Mouse (Mus musculus) forebrain, postnatal 0 days (tissue): ENCODE data around the gene Ankrd13a. TPM values are rescaled to one million over a fixed set of nuclear protein-coding genes. Genes with fewer than 3 reads are reported as not detected.
A peak's percentile ranks its signal among the peaks of the same experiment; 100 is the strongest.

Experiments
- ATAC-seq: fragments of 200-750 bp; cut with Nextera tagmentation; 2 replicates; pipeline ENCODE4 v1.8.0; 2017; ENCODE audit warnings: mild to moderate bottlenecking, moderate library complexity
- DNase-seq: peaks from one replicate; pipeline ENCODE4 v3.0.0-alpha.2; 2015
- H3K27ac ChIP-seq: fragments of 300-500 bp; sonication (generic); 2 replicates; pipeline ENCODE4 v1.5.1; 2014; ENCODE audit warnings: low read depth, mild to moderate bottlenecking, antibody characterized with exemption, low read length, moderate library complexity, mixed read lengths
- H3K27me3 ChIP-seq: fragments of 300-500 bp; sonication (generic); 2 replicates; pipeline ENCODE4 v1.6.1; 2014; ENCODE audit warnings: mild to moderate bottlenecking, low read length, mixed read lengths; ENCODE audit not compliant: insufficient read depth
- H3K36me3 ChIP-seq: fragments of 300-500 bp; sonication (generic); 2 replicates; pipeline ENCODE4 v1.6.1; 2014; ENCODE audit warnings: mild to moderate bottlenecking, moderate library complexity; ENCODE audit not compliant: insufficient read depth
- H3K4me1 ChIP-seq: fragments of 300-500 bp; sonication (generic); 2 replicates; pipeline ENCODE4 v1.6.1; 2014; ENCODE audit warnings: antibody characterized with exemption; ENCODE audit not compliant: insufficient read depth
- H3K4me2 ChIP-seq: fragments of 300-500 bp; sonication (generic); 2 replicates; pipeline ENCODE4 v1.6.1; 2014; ENCODE audit warnings: low read depth, mild to moderate bottlenecking, moderate library complexity
- H3K4me3 ChIP-seq: fragments of 300-500 bp; sonication (generic); 2 replicates; pipeline ENCODE4 v1.5.1; 2014; ENCODE audit warnings: low read depth, low read length, mixed read lengths
- H3K9ac ChIP-seq: fragments of 300-500 bp; sonication (generic); 2 replicates; pipeline ENCODE4 v1.6.1; 2014; ENCODE audit warnings: mild to moderate bottlenecking
- H3K9me3 ChIP-seq: fragments of 300-500 bp; sonication (generic); 2 replicates; pipeline ENCODE4 v1.6.1; 2016; ENCODE audit warnings: low read length
- CTCF ChIP-seq: sonication (generic); IDR thresholded peaks from 2 replicates; pipeline ENCODE4 v1.5.1; 2016; ENCODE audit warnings: antibody characterized with exemption, control low read depth, low read depth
- WGBS: fragments of 180-500 bp; shearing (Covaris S2); extraction: QIAGEN DNeasy Blood & Tissue Kit; methylation state at CpG from one replicate; pipeline ENCODE4 v1.1.7; 2014; 5-methylcytosine and 5-hydroxymethylcytosine counted together
- polyA plus RNA-seq: library from polyadenylated mRNA; unstranded; fragments of >200 nt; fragmentation: Nextera tagmentation; extraction: Ambion mirVana; gene quantifications from 2 replicates; pipeline ENCODE4 v1.2.1, GENCODE M21; 2015
- total RNA-seq: library from RNA; depleted of rRNA; stranded (reverse); fragments of >200 nt; gene quantifications from 2 replicates; pipeline ENCODE4 v1.2.3, GENCODE M21; 2014

Gene Ankrd13a
- total and polyA plus RNA-seq, 2 experiments from 2014 or later = 20.7 to 44.8 TPM

DNA sequence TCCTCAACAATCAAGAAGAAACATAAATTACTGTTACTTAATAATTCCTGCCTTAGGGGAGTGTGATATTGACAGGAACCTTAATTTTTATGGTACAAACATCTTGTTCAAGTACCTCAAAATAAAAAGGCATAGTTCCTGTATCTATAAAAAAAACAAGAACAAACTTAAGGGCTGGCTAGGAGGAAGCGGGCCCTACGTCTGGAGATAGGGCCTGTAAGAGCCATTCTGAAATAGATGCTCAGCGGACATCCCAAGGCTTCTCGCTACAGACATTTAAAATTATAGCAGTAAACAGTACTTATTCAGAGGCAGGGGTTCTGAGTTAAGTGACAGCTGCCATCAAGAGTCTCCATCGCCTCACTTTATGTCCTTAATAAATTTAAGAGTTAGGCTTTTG is 27.0 kb upstream of the Ankrd13a start:
- Histone ChIP-seq H3K4me2 (no peak overlapping the region), H3K4me1 (0 out of 2 replicates have a peak, but pooled peaks cover 4% of the 10 kb centered on the region), H3K36me3 (peaks cover 70% of the 10 kb centered on the region), H3K27ac (no peak overlapping the region), H3K4me3 (no peak overlapping the region), H3K27me3 (no peaks in the 10 kb centered on the region), H3K9me3 (no peaks in the 10 kb centered on the region), H3K9ac (no peak overlapping the region)
- ATAC-seq (no peak), DNase-seq (no peak)
- no peak for TF ChIP-seq CTCF
- 92% methylated on average over 5 of the region's 5 CpGs for WGBS

DNA sequence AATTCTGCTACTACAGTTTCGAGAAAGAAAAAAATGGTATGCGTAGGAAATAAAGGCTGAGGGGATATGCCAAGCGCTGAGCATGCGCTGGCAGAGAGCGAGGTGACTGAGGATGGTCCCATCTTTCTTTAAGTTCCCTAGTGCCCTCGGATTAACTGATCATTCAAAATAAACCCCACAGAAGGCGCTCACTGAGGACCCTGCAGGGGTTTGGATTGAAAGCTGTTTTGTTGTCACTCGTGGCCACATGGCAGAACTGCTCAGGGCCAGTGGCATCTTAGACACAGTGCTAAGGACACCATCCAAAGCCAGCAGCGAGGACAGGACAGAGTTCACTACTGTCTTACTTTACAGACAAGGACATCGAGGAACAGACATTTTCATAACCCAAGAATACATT is 24.2 kb upstream of the Ankrd13a start:
- no peak overlapping the region for H3K4me2 ChIP-seq
- no peak overlapping the region for H3K9ac ChIP-seq
- no peak for DNase-seq
- 76% methylated on average over 10 of the region's 10 CpGs for WGBS
- H3K9me3 ChIP-seq = no peaks in the 10 kb centered on the region
- no peak for ATAC-seq
- H3K36me3 ChIP-seq = peaks cover 66% of the 10 kb centered on the region
- H3K4me3 ChIP-seq = no peak overlapping the region
- no peak for TF ChIP-seq CTCF
- H3K27ac ChIP-seq = no peak overlapping the region
- H3K27me3 ChIP-seq = no peaks in the 10 kb centered on the region
- no peaks in the 10 kb centered on the region for H3K4me1 ChIP-seq

DNA sequence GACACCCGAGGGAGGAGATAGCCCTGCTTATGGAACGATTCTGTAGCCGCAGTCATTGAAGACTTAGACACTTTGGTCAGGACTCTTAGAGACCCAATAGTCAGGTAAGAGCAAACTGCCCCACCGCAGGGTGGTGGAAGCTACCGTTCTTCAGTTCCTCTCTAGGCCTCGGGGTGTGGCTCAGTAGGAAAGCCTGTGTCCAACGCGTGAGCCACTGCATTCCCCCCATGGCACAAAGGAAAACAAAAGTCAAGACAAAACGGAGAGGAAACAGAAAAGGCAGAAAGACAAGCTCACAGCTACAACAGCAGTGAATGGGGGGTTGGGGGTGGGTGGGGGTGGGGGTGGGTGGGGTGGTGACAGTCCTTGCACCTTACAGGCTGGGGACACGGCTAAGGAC is 22.1 kb upstream of the Ankrd13a start:
- no peak for DNase-seq
- no peak for ATAC-seq

DNA sequence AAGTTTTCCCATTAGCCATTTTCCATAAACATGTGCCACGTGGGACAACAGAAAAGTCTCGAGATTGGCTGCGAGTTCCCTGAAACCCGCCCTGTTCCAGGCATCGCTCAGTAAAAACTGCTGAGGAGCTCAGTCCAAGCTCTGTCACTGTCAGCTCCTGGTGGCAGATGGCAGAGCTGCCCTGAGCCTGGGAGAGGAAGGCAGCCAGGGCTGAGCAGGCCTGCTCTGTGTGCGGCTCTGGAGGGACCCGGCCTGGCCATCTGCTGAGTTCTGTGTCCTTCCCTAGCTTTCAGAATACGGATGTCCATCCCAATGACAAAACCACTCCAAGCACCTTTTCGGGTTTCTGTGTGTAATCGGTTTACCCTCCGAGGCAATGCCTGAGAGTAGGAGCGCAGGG is 21.1 kb upstream of the Ankrd13a start:
- WGBS = 78% methylated on average over 12 of the region's 12 CpGs
- Histone ChIP-seq H3K4me3 (no peak overlapping the region), H3K9ac (no peak overlapping the region), H3K4me2 (no peak overlapping the region), H3K4me1 (no peaks in the 10 kb centered on the region), H3K36me3 (peaks cover 54% of the 10 kb centered on the region), H3K27me3 (no peaks in the 10 kb centered on the region), H3K9me3 (no peaks in the 10 kb centered on the region), H3K27ac (no peak overlapping the region)
- TF ChIP-seq CTCF = no peak
- peak; percentile 25 for DNase-seq
- peak; percentile 91 for ATAC-seq

More for the DNA sequence above, 22.1 kb upstream of the Ankrd13a start:
- H3K9me3 ChIP-seq = no peaks in the 10 kb centered on the region
- no peaks in the 10 kb centered on the region for H3K27me3 ChIP-seq
- no peak overlapping the region for H3K4me2 ChIP-seq
- H3K27ac ChIP-seq = no peak overlapping the region
- TF ChIP-seq CTCF = no peak
- H3K4me3 ChIP-seq = no peak overlapping the region
- H3K9ac ChIP-seq = no peak overlapping the region
- 90% methylated on average over 10 of the region's 10 CpGs for WGBS
- peaks cover 58% of the 10 kb centered on the region for H3K36me3 ChIP-seq
- no peaks in the 10 kb centered on the region for H3K4me1 ChIP-seq

DNA sequence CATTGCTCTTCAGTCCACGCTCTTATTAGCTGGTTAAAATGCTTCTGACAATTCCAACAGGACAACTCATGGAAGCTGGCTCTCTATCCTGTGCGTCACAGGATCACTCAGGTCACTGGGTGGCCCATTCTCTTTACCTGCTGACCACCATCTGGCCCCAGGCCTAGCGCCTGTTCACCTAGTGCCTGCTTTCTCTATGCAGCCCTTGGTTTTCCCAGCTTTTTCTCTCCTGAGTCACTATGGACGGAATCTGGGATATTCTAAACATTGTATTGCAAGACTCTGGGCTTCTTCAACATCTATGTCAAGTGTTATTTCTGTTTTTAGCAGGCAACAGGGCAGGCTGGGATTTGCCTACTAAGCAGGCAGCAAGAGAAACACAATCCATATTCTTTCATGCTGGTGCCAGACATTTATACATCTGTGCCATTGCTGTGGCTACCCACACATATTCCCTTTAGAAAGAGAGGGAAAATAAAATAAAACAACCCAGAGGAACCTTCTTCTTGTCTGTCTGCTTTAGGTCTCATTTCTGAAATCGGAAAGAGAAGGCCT is 14.9 kb upstream of the Ankrd13a start:
- Histone ChIP-seq H3K9ac (no peak overlapping the region), H3K4me3 (no peak overlapping the region), H3K4me1 (no peaks in the 10 kb centered on the region), H3K36me3 (peaks cover 60% of the 10 kb centered on the region), H3K9me3 (no peaks in the 10 kb centered on the region), H3K4me2 (no peak overlapping the region), H3K27me3 (no peaks in the 10 kb centered on the region), H3K27ac (no peak overlapping the region)
- DNase-seq (no peak), ATAC-seq (no peak)
- TF ChIP-seq CTCF = no peak
- 97% methylated on average over 5 of the region's 5 CpGs for WGBS

DNA sequence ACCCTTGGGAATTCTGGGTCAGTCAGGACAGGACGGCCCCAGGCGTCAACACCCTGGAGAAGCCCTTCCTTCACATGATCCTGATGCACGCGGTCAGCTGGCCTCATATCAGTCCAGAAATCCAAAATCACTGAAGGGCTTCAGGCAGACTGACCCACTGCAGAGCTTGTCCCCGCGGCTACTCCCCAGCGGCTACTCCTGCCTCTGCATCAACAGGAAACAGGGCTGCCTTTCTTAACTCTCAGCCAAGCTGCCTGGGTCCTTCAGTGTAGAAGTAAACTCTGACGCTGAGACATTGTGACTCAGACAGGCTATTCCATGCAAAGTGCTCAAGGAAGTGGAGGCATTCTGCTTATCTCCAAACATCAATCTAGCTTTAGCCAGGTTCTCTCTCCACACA is 12.5 kb upstream of the Ankrd13a start:
- ATAC-seq (no peak), DNase-seq (no peak)
- no peak overlapping the region for H3K4me3 ChIP-seq
- no peak overlapping the region for H3K9ac ChIP-seq
- H3K9me3 ChIP-seq = no peaks in the 10 kb centered on the region
- no peaks in the 10 kb centered on the region for H3K4me1 ChIP-seq
- 90% methylated on average over 8 of the region's 8 CpGs for WGBS
- no peak overlapping the region for H3K4me2 ChIP-seq
- TF ChIP-seq CTCF = no peak
- no peaks in the 10 kb centered on the region for H3K27me3 ChIP-seq
- H3K27ac ChIP-seq = no peak overlapping the region
- peaks cover 59% of the 10 kb centered on the region for H3K36me3 ChIP-seq

DNA sequence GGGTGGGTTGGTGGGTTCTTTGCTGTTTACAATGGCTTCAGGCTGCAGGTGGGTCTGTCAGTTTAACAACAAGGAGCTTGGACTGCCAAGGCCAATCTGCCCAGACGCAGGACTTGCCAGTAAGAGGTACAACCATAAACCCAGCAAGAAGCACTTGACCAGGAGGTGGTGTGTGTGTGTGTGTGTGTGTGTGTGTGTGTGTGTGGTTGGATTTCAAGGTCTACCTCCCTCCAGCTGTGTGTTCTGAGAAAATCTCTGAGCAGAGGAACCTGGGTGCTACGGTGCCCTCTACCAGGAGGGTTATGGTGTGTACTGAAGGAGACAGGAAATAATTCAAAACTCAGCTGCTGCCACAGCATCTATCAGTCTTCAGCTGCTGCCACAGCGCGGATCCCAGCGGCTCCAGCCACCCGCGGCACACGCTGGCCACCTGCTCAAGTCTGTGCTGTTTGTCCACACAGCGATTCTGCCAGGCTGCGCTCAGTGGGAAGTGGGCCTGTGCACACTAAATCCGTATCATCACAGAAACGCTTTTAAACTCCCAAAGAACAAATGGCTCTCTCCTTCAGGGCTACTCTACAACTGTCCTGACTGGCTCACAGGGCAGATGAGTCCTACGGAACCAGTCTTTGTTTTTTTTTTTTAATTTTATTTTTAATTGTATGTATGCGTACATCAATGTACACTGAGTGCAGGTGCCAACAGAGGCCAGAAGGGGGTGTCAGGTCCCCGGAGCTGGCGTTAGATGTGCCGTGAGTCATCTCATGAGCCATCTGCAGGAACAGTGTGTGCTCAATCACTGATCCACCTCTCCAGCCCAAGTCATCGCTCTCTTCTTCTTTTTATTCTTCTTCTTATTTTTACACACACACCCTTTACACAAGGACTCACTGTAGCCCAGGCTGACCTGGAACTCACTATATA is 9.4 kb upstream of the Ankrd13a start:
- Histone ChIP-seq H3K4me1 (no peaks in the 10 kb centered on the region), H3K9me3 (no peaks in the 10 kb centered on the region), H3K27me3 (no peaks in the 10 kb centered on the region), H3K36me3 (peaks cover 53% of the 10 kb centered on the region), H3K27ac (no peak overlapping the region), H3K9ac (no peak overlapping the region), H3K4me3 (no peak overlapping the region), H3K4me2 (no peak overlapping the region)
- no peak for TF ChIP-seq CTCF
- 87% methylated on average over 18 of the region's 18 CpGs for WGBS
- DNase-seq (no peak), ATAC-seq (no peak)
